Mouse (Mus musculus) brain, embryonic 14.5 days (tissue): Measurements from ENCODE around the gene Pip5kl1.

Source experiments
- CTCF ChIP-seq: fragments of 200-500 bp; IDR thresholded peaks from 2 replicates; pipeline ENCODE4 v1.5.1; 2012; ENCODE audit warnings: inconsistent platforms, mild to moderate bottlenecking, moderate library complexity, borderline replicate concordance; ENCODE audit not compliant: insufficient read depth, insufficient read length; ENCODE audit errors: extremely low read depth
- POLR2A ChIP-seq: fragments of 200-500 bp; IDR thresholded peaks from 2 replicates; pipeline ENCODE4 v1.6.1; 2012; ENCODE audit warnings: mild to moderate bottlenecking, inconsistent platforms, borderline replicate concordance; ENCODE audit not compliant: poor library complexity, insufficient read depth, insufficient read length, severe bottlenecking; ENCODE audit errors: extremely low read depth

- TF ChIP-seq POLR2A: no peak
- no peak for TF ChIP-seq CTCF
These were observed 33.2 kb upstream of the Pip5kl1 start for GRCm38 (mm10) chr2:32541333-32541908.
